Mouse (Mus musculus): ENCODE measurements around the gene Msh5. TPM values are rescaled to one million over a fixed set of nuclear protein-coding genes. Genes with fewer than 3 reads are reported as not detected.

The Msh5 gene
- total and polyA plus RNA-seq, 3 experiments, result 26.3 to 29.0 TPM; not detected in 1

GRCm38 (mm10) chr17:35066084-35066483, 19.5 kb upstream of the Msh5 start, which contains the start of gene Mpig6b:
Mpig6b (minus strand) TSS chr17:35066184.
- H3K4me1 ChIP-seq (ENCODE audit: control insufficient read depth in 1 of 2, insufficient read depth in 2 of 2, low read length in 2 of 2), result peaks cover 0 to 15% of the 10 kb centered on the region in 2 experiments; a peak in 3 of 4 replicates
- no peak within 1 kb of the TSS for H3K27ac ChIP-seq (ENCODE audit: control insufficient read depth, low read depth, low read length)
- H3K79me2 ChIP-seq (ENCODE audit: control insufficient read depth, insufficient read depth, low read length, poor library complexity), result no peaks in the 10 kb centered on the region
- H3K9ac ChIP-seq (ENCODE audit: control insufficient read depth, low read depth, low read length, poor library complexity, severe bottlenecking), result no peak within 1 kb of the TSS
- no peaks in the 10 kb centered on the region for H3K9me3 ChIP-seq (replicated peaks; ENCODE audit: insufficient read depth, low read length)
- DNase-seq (ENCODE audit: low read depth, low spot score), result no peak
- TF ChIP-seq SMC3 (IDR thresholded peaks at IDR 0.05; ENCODE audit: low read depth, low read length) (no peak), EP300 (IDR thresholded peaks at IDR 0.05; ENCODE audit: low read depth in 1 of 2, low read length in 2 of 2) (no peak), POLR2AphosphoS5 (IDR thresholded peaks at IDR 0.05; ENCODE audit: borderline replicate concordance, low read depth, low read length) (no peak), SIN3A (IDR thresholded peaks at IDR 0.05; ENCODE audit: low read length) (no peak), E2F4 (IDR thresholded peaks at IDR 0.05; ENCODE audit: borderline replicate concordance, low read depth, low read length) (no peak), USF1 (IDR thresholded peaks at IDR 0.05; ENCODE audit: low read depth, low read length) (no peak), ELF1 (IDR thresholded peaks at IDR 0.05; ENCODE audit: low read depth, low read length) (no peak), GATA1 (IDR thresholded peaks at IDR 0.05; ENCODE audit: low read depth, low read length) (no peak), MAZ (IDR thresholded peaks at IDR 0.05; ENCODE audit: low read depth, low read length) (no peak), ETS1 (IDR thresholded peaks at IDR 0.05; ENCODE audit: low read depth, low read length) (no peak), UBTF (IDR thresholded peaks at IDR 0.05; ENCODE audit: borderline replicate concordance, insufficient read depth, low read depth, low read length) (no peak), TBP (IDR thresholded peaks at IDR 0.05; ENCODE audit: low read depth, low read length) (no peak), MAFK (IDR thresholded peaks at IDR 0.05; ENCODE audit: borderline replicate concordance, low read depth, low read length) (no peak), TAL1 (IDR thresholded peaks at IDR 0.05; ENCODE audit: low read length) (no peak)
- H3K27me3 ChIP-seq (ENCODE audit: control insufficient read depth in 1 of 2, insufficient read depth in 2 of 2, low read length in 2 of 2), result no peaks in the 10 kb centered on the region
- H3K36me3 ChIP-seq (ENCODE audit: control insufficient read depth in 1 of 2, insufficient read depth in 2 of 2, low read length in 2 of 2), result no peaks in the 10 kb centered on the region; a peak in 1 of 4 replicates
- H3K4me3 ChIP-seq (ENCODE audit: control insufficient read depth in 1 of 2, insufficient read depth in 1 of 2, low read depth in 2 of 2, low read length in 2 of 2), result no peak within 1 kb of the TSS

DNA sequence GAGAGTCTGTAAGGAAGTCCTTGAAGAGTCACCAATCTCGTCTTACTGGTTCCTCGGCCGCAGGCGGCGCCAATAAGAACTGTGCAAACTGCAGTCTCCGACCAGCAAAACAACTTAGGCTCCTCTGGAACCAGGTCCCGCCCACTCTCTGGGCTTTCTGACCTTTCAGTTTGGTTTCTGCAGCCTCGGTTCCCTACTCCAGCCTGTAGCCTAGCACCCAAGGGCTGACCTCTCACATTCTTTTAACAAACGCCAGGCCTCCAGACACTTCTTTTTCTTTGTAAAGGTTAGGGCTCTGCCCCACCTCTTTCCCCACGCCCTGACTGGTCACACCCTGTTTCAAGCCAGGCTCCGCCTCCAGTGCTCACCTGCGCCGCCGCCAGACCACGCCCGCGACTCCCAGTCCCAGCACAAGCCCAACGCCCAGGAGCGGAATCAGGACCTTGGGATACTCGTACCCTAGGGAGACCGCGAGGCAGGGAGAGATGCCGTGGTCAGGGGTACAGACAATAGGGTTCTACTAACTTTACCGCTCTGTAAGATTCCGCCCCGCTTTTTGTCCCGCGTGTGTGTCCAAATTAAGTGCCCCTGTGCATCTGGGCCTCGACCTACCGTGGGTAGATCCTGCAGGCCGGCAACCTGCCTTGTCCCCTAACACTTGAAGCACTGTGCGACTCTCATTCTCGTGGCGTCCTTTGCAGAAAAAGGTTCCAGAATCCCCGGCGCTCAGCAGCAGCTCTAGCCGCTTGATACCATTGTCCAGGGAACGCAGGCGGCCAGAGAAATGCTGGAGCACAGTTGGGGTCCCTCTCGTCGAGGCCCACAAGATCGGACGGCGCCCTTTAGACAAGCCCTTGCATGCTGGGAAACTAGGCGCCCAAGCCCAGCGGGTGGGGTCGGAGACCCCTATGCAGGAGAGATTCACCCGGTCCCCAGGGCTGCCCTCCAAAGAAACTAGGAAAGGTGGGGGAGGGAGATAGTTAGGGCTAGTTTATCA, 18.7 kb upstream of the Msh5 start, which contains the start of gene Ly6g6c:
TSS of gene Ly6g6c (plus strand) at position 438 of the 997 bp plus-strand sequence.
- no peak within 1 kb of the TSS for H3K9ac ChIP-seq (ENCODE audit: control insufficient read depth, low read depth, low read length, poor library complexity, severe bottlenecking)
- no peak for DNase-seq (ENCODE audit: low read depth, low spot score)

More for the DNA sequence above, 18.7 kb upstream of the Msh5 start, which contains the start of gene Ly6g6c:
- Histone ChIP-seq H3K79me2 (ENCODE audit: control insufficient read depth, insufficient read depth, low read length, poor library complexity) (no peaks in the 10 kb centered on the region), H3K36me3 (ENCODE audit: control insufficient read depth in 1 of 2, insufficient read depth in 2 of 2, low read length in 2 of 2) (no peaks in the 10 kb centered on the region; a peak in 1 of 4 replicates), H3K4me3 (ENCODE audit: control insufficient read depth in 1 of 2, insufficient read depth in 1 of 2, low read depth in 2 of 2, low read length in 2 of 2) (no peak within 1 kb of the TSS), H3K27me3 (ENCODE audit: control insufficient read depth in 1 of 2, insufficient read depth in 2 of 2, low read length in 2 of 2) (no peaks in the 10 kb centered on the region), H3K9me3 (replicated peaks; ENCODE audit: insufficient read depth, low read length) (no peaks in the 10 kb centered on the region), H3K27ac (ENCODE audit: control insufficient read depth, low read depth, low read length) (no peak within 1 kb of the TSS), H3K4me1 (ENCODE audit: control insufficient read depth in 1 of 2, insufficient read depth in 2 of 2, low read length in 2 of 2) (peaks cover 0 to 9% of the 10 kb centered on the region in 2 experiments; a peak in 3 of 4 replicates)
- TF ChIP-seq MXI1 (IDR thresholded peaks at IDR 0.05; ENCODE audit: low read depth, low read length) (no peak), MAFK (IDR thresholded peaks at IDR 0.05; ENCODE audit: borderline replicate concordance, low read depth, low read length) (no peak), ETS1 (IDR thresholded peaks at IDR 0.05; ENCODE audit: low read depth, low read length) (no peak), POLR2A (IDR thresholded peaks at IDR 0.05; ENCODE audit: control insufficient read depth in 1 of 2, insufficient read depth in 1 of 2, low read depth in 1 of 2, low read length in 2 of 2, poor library complexity in 1 of 2) (no peak), GATA1 (IDR thresholded peaks at IDR 0.05; ENCODE audit: low read depth, low read length) (no peak), HCFC1 (IDR thresholded peaks at IDR 0.05; ENCODE audit: low read depth, low read length) (no peak), POLR2AphosphoS2 (IDR thresholded peaks at IDR 0.05; ENCODE audit: low read length) (no peak), MYC (IDR thresholded peaks at IDR 0.05; ENCODE audit: low read depth, low read length) (no peak), GABPA (IDR thresholded peaks at IDR 0.05; ENCODE audit: low read depth, low read length) (no peak), USF1 (IDR thresholded peaks at IDR 0.05; ENCODE audit: low read depth, low read length) (no peak), E2F4 (IDR thresholded peaks at IDR 0.05; ENCODE audit: borderline replicate concordance, low read depth, low read length) (no peak), UBTF (IDR thresholded peaks at IDR 0.05; ENCODE audit: borderline replicate concordance, insufficient read depth, low read depth, low read length) (no peak), CHD1 (IDR thresholded peaks at IDR 0.05; ENCODE audit: low read depth, low read length) (no peak), NRF1 (IDR thresholded peaks at IDR 0.05; ENCODE audit: insufficient read depth, low read depth, low read length, poor library complexity, severe bottlenecking) (no peak), MEF2A (IDR thresholded peaks at IDR 0.05; ENCODE audit: extremely low read depth, insufficient replicate concordance, low read depth, low read length, poor library complexity, severe bottlenecking) (no peak), TCF12 (IDR thresholded peaks at IDR 0.05; ENCODE audit: low read depth, low read length) (no peak), CHD2 (IDR thresholded peaks at IDR 0.05; ENCODE audit: low read length) (no peak)

All from MEL (cell line).